21 mouse cellular contexts compared by ENCODE assay signal in genomic region chrX:85886651-85887050, GRCm38 (mm10). TPM values are rescaled to one million over a fixed set of nuclear protein-coding genes. Genes with fewer than 3 reads are reported as not detected.
DNase-seq lines count a peak whose midpoint lies in the region; ATAC-seq and TF ChIP-seq lines count a peak whose summit lies in the region.
"Had no signal": no experiment of that assay in that cellular context is flagged by ENCODE, and none has a peak within 500 bp of the region (broad histone marks: within the 10 kb centered on the region; RNA-seq: fewer than 3 reads in every experiment).

No protein-coding gene starts in this region.

- peak; percentile 5 for DNase-seq in lung, embryonic 14.5 days
- DNase-seq in lung, postnatal 10 days, result no peak
- peak; percentile 7 for DNase-seq in embryo, embryonic 11 days
- peak; percentile 2 for DNase-seq in mesoderm, embryonic 11.5 days (ENCODE audit: low read depth, low spot score)
- no peak for DNase-seq in hindbrain, embryonic 14.5 days (ENCODE audit: low spot score)
- no peak for DNase-seq in right cerebral cortex, postnatal 25 days
- DNase-seq in left cerebral cortex, adult 11 months (ENCODE audit: low spot score), result no peak
- DNase-seq: adrenal gland, postnatal 10 days; cerebellum, adult 18-20 months; kidney, adult 18-20 months; kidney, postnatal 14 days; thymus, postnatal 25 days had no signal

- ATAC-seq in lung, embryonic 14.5 days (ENCODE audit: insufficient read depth), result no peak
- ATAC-seq in heart, embryonic 11.5 days (replicated peaks; ENCODE audit: insufficient number of reproducible peaks, low FRiP score, low TSS enrichment), result peak; percentile 46; the same call in 1 of the 2 replicates
- ATAC-seq in hindbrain, embryonic 14.5 days (ENCODE audit: low FRiP score), result no peak
- ATAC-seq: hindbrain, embryonic 16.5 days had no signal

- no peaks in the 10 kb centered on the region for H3K9me3 ChIP-seq in lung, embryonic 14.5 days (ENCODE audit: low read depth, low read length)
- no peaks in the 10 kb centered on the region for H3K9me3 ChIP-seq in heart, embryonic 11.5 days (replicated peaks; ENCODE audit: control insufficient read depth, low read length)
- no peaks in the 10 kb centered on the region for H3K9me3 ChIP-seq in hindbrain, embryonic 14.5 days (ENCODE audit: control insufficient read depth, low read length)
- H3K9me3 ChIP-seq: forebrain, embryonic 12.5 days; heart, embryonic 13.5 days; liver, embryonic 15.5 days; midbrain, embryonic 10.5 days; neural tube, embryonic 12.5 days had no signal

- no peak overlapping the region for H3K9ac ChIP-seq in lung, embryonic 14.5 days
- no peak overlapping the region for H3K9ac ChIP-seq in heart, embryonic 11.5 days (ENCODE audit: low read depth, low read length)
- no peak overlapping the region for H3K9ac ChIP-seq in hindbrain, embryonic 14.5 days
- H3K9ac ChIP-seq: forebrain, embryonic 12.5 days; heart, embryonic 13.5 days; liver, embryonic 15.5 days; neural tube, embryonic 12.5 days had no signal

- TF ChIP-seq CTCF in lung, embryonic 14.5 days (IDR thresholded peaks at IDR 0.05; ENCODE audit: low read depth), result no peak

- no peaks in the 10 kb centered on the region for H3K4me1 ChIP-seq in lung, embryonic 14.5 days (ENCODE audit: insufficient read depth)
- no peaks in the 10 kb centered on the region for H3K4me1 ChIP-seq in heart, embryonic 11.5 days (ENCODE audit: control insufficient read depth, insufficient read depth, low read length)
- no peaks in the 10 kb centered on the region for H3K4me1 ChIP-seq in hindbrain, embryonic 14.5 days (replicated peaks; ENCODE audit: control insufficient read depth, insufficient read depth, low read length)
- H3K4me1 ChIP-seq: forebrain, embryonic 12.5 days; liver, embryonic 15.5 days; midbrain, embryonic 10.5 days; neural tube, embryonic 12.5 days had no signal

- no peak overlapping the region for H3K27ac ChIP-seq in lung, embryonic 14.5 days (ENCODE audit: low read depth)
- no peak overlapping the region for H3K27ac ChIP-seq in heart, embryonic 11.5 days (ENCODE audit: low read depth, low read length)
- H3K27ac ChIP-seq in hindbrain, embryonic 14.5 days, result no peak overlapping the region
- H3K27ac ChIP-seq: forebrain, embryonic 12.5 days; left cerebral cortex, adult 2 months; liver, embryonic 15.5 days; midbrain, embryonic 10.5 days; neural tube, embryonic 12.5 days; stomach, postnatal 0 days had no signal

- H3K36me3 ChIP-seq in lung, embryonic 14.5 days (ENCODE audit: insufficient read depth), result no peaks in the 10 kb centered on the region
- no peaks in the 10 kb centered on the region for H3K36me3 ChIP-seq in heart, embryonic 11.5 days (ENCODE audit: control insufficient read depth, insufficient read depth, low read length)
- H3K36me3 ChIP-seq in hindbrain, embryonic 14.5 days (replicated peaks; ENCODE audit: control insufficient read depth, insufficient read depth), result no peaks in the 10 kb centered on the region
- H3K36me3 ChIP-seq: forebrain, embryonic 12.5 days; heart, embryonic 13.5 days; liver, embryonic 15.5 days; midbrain, embryonic 10.5 days; neural tube, embryonic 12.5 days had no signal

- no peak overlapping the region for H3K4me2 ChIP-seq in lung, embryonic 14.5 days
- no peak overlapping the region for H3K4me2 ChIP-seq in heart, embryonic 11.5 days
- no peak overlapping the region for H3K4me2 ChIP-seq in hindbrain, embryonic 14.5 days (replicated peaks)
- H3K4me2 ChIP-seq: forebrain, embryonic 12.5 days; heart, embryonic 13.5 days; liver, embryonic 15.5 days; neural tube, embryonic 12.5 days had no signal

- no peaks in the 10 kb centered on the region for H3K27me3 ChIP-seq in lung, embryonic 14.5 days (ENCODE audit: insufficient read depth, low read length)
- no peaks in the 10 kb centered on the region for H3K27me3 ChIP-seq in heart, embryonic 11.5 days (ENCODE audit: control insufficient read depth, insufficient read depth, low read length)
- H3K27me3 ChIP-seq in hindbrain, embryonic 14.5 days (ENCODE audit: control insufficient read depth, insufficient read depth, low read length), result no peaks in the 10 kb centered on the region
- H3K27me3 ChIP-seq: forebrain, embryonic 12.5 days; heart, embryonic 13.5 days; liver, embryonic 15.5 days; neural tube, embryonic 12.5 days had no signal

- 23% methylated on average over 5 of the region's 5 CpGs for WGBS in lung, embryonic 14.5 days
- WGBS in heart, embryonic 11.5 days (ENCODE audit: insufficient replicate concordance), result 25% methylated on average over 5 of the region's 5 CpGs
- 45% methylated on average over 5 of the region's 5 CpGs for WGBS in hindbrain, embryonic 14.5 days

- H3K4me3 ChIP-seq in lung, embryonic 14.5 days (ENCODE audit: low read depth, low read length), result no peak overlapping the region
- no peak overlapping the region for H3K4me3 ChIP-seq in heart, embryonic 11.5 days (ENCODE audit: low read depth, low read length)
- H3K4me3 ChIP-seq in hindbrain, embryonic 14.5 days (replicated peaks; ENCODE audit: low read length), result no peak overlapping the region
- H3K4me3 ChIP-seq: forebrain, embryonic 12.5 days; heart, embryonic 13.5 days; left cerebral cortex, adult 2 months; liver, embryonic 15.5 days; midbrain, embryonic 10.5 days; neural tube, embryonic 12.5 days had no signal

RNA-seq across cellular contexts. Expression of gene 5430427O19Rik, which starts 16.5 kb away (rescaled TPM):
- 0.16 and 0.23 TPM in 2 replicates for polyA plus RNA-seq in lung, embryonic 14.5 days (2014; fragmentation: Nextera tagmentation; extraction: Ambion mirVana)
- polyA plus RNA-seq in heart, embryonic 11.5 days (2014; fragmentation: Nextera tagmentation; extraction: Ambion mirVana), result 0.04 and 0.13 TPM in 2 replicates
- 0.05 and 0.15 TPM in 2 replicates for polyA plus RNA-seq in hindbrain, embryonic 14.5 days (2014; fragmentation: Nextera tagmentation; extraction: Ambion mirVana)

Comparison
In these comparisons a context has a peak if more than half of its experiments do, and no peak if none do; other contexts are left out.
1. DNase-seq: peak in lung, embryonic 14.5 days (single experiment), embryo, embryonic 11 days (single experiment) and mesoderm, embryonic 11.5 days (single experiment); none in lung, postnatal 10 days (single experiment), hindbrain, embryonic 14.5 days (single experiment), right cerebral cortex, postnatal 25 days (single experiment) and left cerebral cortex, adult 11 months (single experiment).